Mouse (Mus musculus): ENCODE measurements at regions not wholly inside any gene's neighbourhood (a gene's known extent, or its start where the extent isn't known, plus 50 kb on each side); places are given as distances from the start of the nearest gene placed in this dataset.

GRCm38 (mm10) chr1:121050695-121051495, 281.5 kb downstream of the Insig2 start:
- no peak for DNase-seq (ENCODE audit: low spot score in 2 of 2)

GRCm38 (mm10) chr1:121051496-121052119, 280.8 kb downstream of the Insig2 start:
- no peak for DNase-seq (ENCODE audit: low spot score in 2 of 2)

DNA sequence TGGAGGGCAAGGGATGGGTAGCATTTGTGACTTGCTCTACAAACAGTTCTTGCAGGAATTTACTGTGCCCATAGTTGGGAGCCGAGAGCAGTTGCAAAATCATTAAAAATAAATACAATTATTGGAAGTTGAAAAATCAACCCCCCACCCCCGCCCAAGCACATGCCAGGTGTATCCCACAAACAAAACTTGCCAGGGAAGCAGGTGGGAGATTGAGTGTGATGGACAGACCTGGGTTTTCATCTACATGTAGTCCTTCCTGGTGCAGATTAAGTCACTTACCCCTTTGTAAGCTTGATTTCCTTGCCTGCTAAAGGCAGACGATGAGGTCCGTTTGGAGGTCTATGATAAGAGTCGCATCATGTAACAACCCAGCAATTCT, 280.3 kb downstream of the Insig2 start:
- DNase-seq (ENCODE audit: low spot score in 2 of 2), result no peak

- no peak for DNase-seq (ENCODE audit: low spot score in 2 of 2)
These were observed 278.7 kb downstream of the Insig2 start for GRCm38 (mm10) chr1:121053692-121054091.

GRCm38 (mm10) chr1:121074569-121074968, 257.8 kb downstream of the Insig2 start:
- DNase-seq (ENCODE audit: low spot score in 2 of 2), result no peak

- no peak for DNase-seq (ENCODE audit: low spot score in 2 of 2)
These were observed 249.6 kb downstream of the Insig2 start for GRCm38 (mm10) chr1:121082839-121083238.

DNA sequence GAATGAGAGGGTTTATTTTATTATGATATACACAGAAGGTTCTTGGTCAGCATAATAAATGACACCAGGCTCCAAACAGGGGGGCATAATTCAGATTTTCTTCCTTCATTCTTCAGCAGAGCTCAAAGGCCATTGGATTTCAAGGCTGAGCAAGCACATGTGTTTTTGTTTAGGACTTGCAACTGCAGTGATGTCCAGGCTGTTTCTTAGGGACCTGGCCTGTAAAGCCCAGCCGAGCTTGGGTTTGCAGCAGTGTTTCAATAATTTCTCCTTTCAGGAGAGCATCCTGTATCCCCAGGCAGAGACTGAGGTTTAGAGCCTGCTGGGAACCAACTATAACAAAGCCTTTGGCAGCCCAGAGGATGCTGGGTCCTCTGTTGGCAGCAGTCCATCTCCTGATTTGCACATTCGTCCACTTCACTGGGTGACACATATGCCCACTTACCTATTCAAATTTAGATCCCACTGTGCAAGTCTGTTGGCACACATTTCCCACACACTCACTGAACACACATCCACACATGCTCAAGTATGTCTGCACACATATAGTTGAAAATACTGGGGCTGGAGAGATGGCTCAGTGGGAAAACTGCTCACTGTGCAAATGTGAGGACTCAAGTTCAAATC, 247.2 kb downstream of the Insig2 start:
- no peak for DNase-seq (ENCODE audit: low spot score in 2 of 2)

- DNase-seq (ENCODE audit: low spot score in 2 of 2), result no peak
These were observed 245.1 kb downstream of the Insig2 start for GRCm38 (mm10) chr1:121087124-121087887.

DNA sequence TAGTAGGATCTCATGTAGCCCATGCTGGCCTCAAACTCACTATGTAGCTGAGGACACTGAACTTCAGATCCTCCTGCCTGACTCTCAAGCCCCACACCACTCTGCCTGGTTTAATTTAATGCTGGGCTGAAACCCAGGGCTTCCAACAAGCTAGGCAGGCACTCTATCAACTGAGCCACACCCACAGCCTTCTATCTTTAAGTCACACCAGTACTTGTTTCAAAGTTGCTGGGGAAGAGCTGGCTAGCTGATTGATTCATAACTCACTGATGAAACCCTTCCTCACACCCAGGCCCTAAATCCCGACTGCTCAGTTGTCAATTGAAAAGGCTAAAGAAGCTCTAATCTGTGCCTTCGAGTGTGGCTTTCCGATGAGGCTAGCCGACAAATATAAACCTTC, 241.8 kb downstream of the Insig2 start:
- DNase-seq (ENCODE audit: low spot score in 2 of 2), result no peak

- DNase-seq (ENCODE audit: low spot score in 2 of 2), result no peak
These were observed 239.5 kb downstream of the Insig2 start for GRCm38 (mm10) chr1:121092870-121093269.

DNA sequence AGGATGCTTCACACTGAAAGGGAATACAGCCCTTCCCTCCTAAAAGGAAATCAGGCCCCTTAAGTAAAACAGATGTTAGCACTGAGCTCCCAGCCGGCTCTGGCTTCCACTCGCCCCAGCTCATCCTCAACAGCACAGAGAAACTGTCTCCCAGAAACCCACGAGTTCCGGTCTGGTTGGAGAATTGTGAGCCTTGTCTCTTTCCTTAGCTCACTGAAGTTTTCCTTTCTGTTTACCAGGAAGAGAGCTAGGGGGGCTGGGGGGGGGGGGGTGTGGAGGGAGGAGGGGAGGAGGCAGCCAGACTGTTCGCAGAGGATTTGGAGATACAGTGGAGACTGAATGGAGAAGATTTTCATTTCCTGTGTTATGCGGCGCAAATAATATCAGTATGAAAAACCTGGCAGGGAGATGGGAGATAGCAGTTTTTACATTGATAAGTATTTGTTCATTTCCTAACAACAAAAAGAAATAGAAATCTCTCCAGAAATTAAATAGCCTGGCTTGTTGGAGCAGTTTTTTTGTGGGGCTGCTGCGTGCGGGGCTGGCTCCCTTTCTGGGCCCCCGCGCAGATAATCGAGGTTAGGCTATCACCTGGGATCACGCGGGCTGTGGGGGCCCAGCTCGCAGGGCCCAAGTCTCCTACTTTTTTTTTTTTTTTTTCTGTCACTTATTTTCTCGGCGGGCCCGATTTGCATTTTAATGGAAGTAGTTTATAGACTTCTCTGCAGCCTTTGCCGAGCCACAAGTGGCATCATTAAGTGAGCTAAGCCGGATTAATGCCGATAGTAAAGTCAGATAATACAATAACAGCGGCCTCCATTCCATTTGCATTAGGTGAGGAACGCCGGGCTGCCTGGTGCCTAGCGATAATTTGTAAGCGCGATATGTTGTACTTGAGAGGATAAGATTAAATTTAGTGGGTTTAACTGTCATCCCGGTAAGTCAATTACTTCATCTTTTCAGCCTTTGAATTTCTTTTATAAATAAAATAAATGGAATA, 235.5 kb downstream of the Insig2 start:
- no peak for DNase-seq (ENCODE audit: low spot score in 2 of 2)

- no peak for DNase-seq (ENCODE audit: low spot score in 2 of 2)
These were observed 220.5 kb downstream of the Insig2 start for GRCm38 (mm10) chr1:121111776-121112344.

GRCm38 (mm10) chr1:121112464-121112863, 219.9 kb downstream of the Insig2 start:
- DNase-seq (ENCODE audit: low spot score in 2 of 2), result no peak

GRCm38 (mm10) chr1:121116626-121117025, 215.8 kb downstream of the Insig2 start:
- DNase-seq (ENCODE audit: low spot score in 2 of 2), result no peak

DNA sequence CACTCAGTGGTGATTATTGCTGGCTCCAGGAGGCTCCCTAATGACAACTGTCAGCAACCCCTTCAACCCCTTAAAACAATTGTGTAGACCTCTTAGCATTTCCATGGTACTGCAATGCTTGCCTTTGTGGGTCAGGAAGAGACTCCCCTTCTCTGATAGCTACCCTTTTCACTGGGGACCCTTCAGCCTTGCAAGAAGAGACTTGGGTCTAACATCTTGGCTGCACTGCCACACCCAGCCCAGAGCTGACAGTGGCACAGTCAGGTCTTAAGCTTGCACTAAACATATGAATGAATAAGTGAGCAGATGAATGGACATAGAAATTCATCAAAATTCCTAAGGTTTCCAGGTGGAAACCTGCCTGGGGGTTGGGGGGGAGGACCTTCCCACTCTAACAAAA, 209.0 kb downstream of the Insig2 start:
- no peak for DNase-seq (ENCODE audit: low spot score in 2 of 2)

- DNase-seq (ENCODE audit: low spot score in 2 of 2), result no peak
These were observed 196.1 kb downstream of the Insig2 start for GRCm38 (mm10) chr1:121136284-121136683.

- DNase-seq (ENCODE audit: low spot score in 2 of 2), result no peak
These were observed 195.5 kb downstream of the Insig2 start for GRCm38 (mm10) chr1:121136846-121137245.

DNA sequence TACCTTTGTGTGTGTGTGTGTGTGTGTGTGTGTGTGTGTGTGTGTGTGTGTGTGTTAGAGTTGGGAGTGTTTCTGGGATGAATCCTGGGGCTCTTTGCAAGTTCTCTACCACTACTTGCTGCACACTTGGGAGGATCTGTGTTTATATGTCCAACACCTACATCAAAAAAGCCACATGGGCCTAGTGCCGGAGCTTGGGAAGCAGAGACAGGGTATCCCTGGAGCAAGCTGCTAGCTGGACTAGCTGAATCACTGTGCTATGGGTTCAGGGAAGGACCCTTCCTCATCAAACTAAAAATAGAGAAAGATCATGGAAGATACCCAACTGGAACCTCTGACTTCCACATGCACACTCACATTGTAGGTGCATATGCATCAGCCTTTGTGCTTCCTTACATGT, 187.4 kb downstream of the Insig2 start:
- no peak for DNase-seq (ENCODE audit: low spot score in 2 of 2)

GRCm38 (mm10) chr1:121153476-121153875, 178.9 kb downstream of the Insig2 start:
- DNase-seq (ENCODE audit: low spot score in 2 of 2), result no peak

DNA sequence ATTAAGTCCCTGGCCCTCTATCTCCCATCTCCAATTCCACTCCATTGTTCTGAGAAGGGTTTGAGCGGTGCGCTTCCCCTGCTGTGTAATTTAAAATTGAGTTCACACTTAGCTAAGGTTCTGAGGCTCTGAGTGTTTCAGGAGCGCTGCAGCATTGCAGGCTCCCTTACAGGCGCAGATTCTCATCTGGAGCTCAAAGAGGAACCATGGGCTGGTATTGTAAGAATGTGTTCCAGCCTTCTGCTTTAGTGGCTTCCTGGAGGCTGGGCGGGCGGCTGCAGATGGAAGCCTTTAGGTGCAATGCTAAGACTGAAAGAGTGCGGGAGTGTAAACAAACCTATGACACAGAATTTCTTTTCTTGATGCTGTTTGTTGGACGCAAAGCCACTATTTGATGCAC, 177.8 kb downstream of the Insig2 start:
- no peak for DNase-seq (ENCODE audit: low spot score in 2 of 2)

- DNase-seq (ENCODE audit: low spot score in 2 of 2), result no peak
These were observed 163.7 kb downstream of the Insig2 start for GRCm38 (mm10) chr1:121168651-121169050.
